Mouse (Mus musculus) bone marrow, adult 2 months (tissue): ENCODE results near the gene Usp5.

Experiments
- CTCF ChIP-seq: fragments of 200-500 bp; IDR thresholded peaks from 2 replicates; pipeline ENCODE4 v1.5.1; 2011; ENCODE audit warnings: low read length, control low read depth; ENCODE audit not compliant: control insufficient read depth, insufficient read depth
- POLR2A ChIP-seq: fragments of 200-500 bp; IDR thresholded peaks from 2 replicates; pipeline ENCODE4 v1.6.1; 2011; ENCODE audit warnings: low read depth, mild to moderate bottlenecking, control low read depth, low read length, borderline replicate concordance; ENCODE audit not compliant: control insufficient read depth

DNA sequence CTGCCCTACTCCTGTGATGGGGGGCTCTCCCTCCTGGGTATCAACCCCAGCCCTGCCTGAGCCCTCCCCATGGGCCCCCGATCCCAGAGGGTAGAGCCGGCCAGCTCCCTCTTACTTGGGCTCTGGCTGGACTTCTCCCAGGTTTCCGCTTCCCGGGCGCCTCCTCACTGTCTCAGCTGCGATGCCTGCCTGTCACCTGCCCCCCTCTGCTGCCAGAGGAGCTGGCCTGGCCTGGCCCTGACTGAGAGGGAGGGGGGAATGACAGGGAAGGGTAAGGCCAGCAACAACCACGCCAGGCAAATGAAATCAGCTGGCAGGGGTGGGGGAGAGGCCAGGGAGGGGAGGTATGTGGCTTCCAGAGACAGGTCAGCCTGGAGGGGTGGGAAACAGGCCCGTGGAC, 10.5 kb upstream of the Usp5 start:
- TF ChIP-seq CTCF = no peak
- TF ChIP-seq POLR2A = no peak
